Mouse (Mus musculus): ENCODE measurements around the gene Gm45213.
"Not testable (repeated sequence)": the region's sequence is repeated elsewhere in the genome, so short reads cannot be mapped to it uniquely, and the experiment has no call there.

Gene Gm45213

GRCm38 (mm10) chr7:66048446-66049230 is 5.2 kb downstream of the Gm45213 start:
- no peak for DNase-seq (ENCODE audit: low spot score)

GRCm38 (mm10) chr7:66053946-66054483 is 10.6 kb downstream of the Gm45213 start:
- DNase-seq (ENCODE audit: low spot score) = no peak

- DNase-seq (ENCODE audit: low spot score) = not testable (repeated sequence)
Observed at GRCm38 (mm10) chr7:66055356-66055755, 12.0 kb downstream of the Gm45213 start.

GRCm38 (mm10) chr7:66058703-66059102 is 15.3 kb downstream of the Gm45213 start, which contains the start of gene Snrpa1:
TSS of gene Snrpa1 (plus strand) at chr7:66059003.
- no peak for DNase-seq (ENCODE audit: low spot score)

GRCm38 (mm10) chr7:66060066-66060956 is 16.9 kb downstream of the Gm45213 start:
- DNase-seq (ENCODE audit: low spot score) = peak; percentile 86

GRCm38 (mm10) chr7:66061057-66061456 is 17.7 kb downstream of the Gm45213 start:
- no peak for DNase-seq (ENCODE audit: low spot score)

- peak; percentile 58 for DNase-seq (ENCODE audit: low spot score)
Observed at GRCm38 (mm10) chr7:66076411-66076810, 33.0 kb downstream of the Gm45213 start.

GRCm38 (mm10) chr7:66079364-66080230 is 36.2 kb downstream of the Gm45213 start, which contains the start of gene Selenos:
TSS of gene Selenos (plus strand) at chr7:66079649.
- DNase-seq (ENCODE audit: low spot score) = peak; percentile 96

- DNase-seq (ENCODE audit: low spot score) = no peak
Observed at GRCm38 (mm10) chr7:66080231-66080613, 36.8 kb downstream of the Gm45213 start.

GRCm38 (mm10) chr7:66083757-66084156 is 40.4 kb downstream of the Gm45213 start:
- DNase-seq (ENCODE audit: low spot score) = no peak

- DNase-seq (ENCODE audit: low spot score) = no peak
Observed at GRCm38 (mm10) chr7:66084546-66084945, 41.1 kb downstream of the Gm45213 start.

GRCm38 (mm10) chr7:66087652-66088051 is 44.2 kb downstream of the Gm45213 start:
- peak; percentile 53 for DNase-seq (ENCODE audit: low spot score)

- no peak for DNase-seq (ENCODE audit: low spot score)
Observed at GRCm38 (mm10) chr7:66088077-66088476, 44.7 kb downstream of the Gm45213 start.

GRCm38 (mm10) chr7:66090676-66091190 is 47.3 kb downstream of the Gm45213 start:
- DNase-seq (ENCODE audit: low spot score) = no peak

- DNase-seq (ENCODE audit: low spot score) = no peak
Observed at GRCm38 (mm10) chr7:66091553-66091952, 48.2 kb downstream of the Gm45213 start.

GRCm38 (mm10) chr7:66092656-66093055 is 49.3 kb downstream of the Gm45213 start:
- DNase-seq (ENCODE audit: low spot score) = no peak

- DNase-seq (ENCODE audit: low spot score) = peak; percentile 29
Observed at GRCm38 (mm10) chr7:66094141-66094540, 50.7 kb downstream of the Gm45213 start.

GRCm38 (mm10) chr7:66098803-66099202 is 55.4 kb downstream of the Gm45213 start:
- no peak for DNase-seq (ENCODE audit: low spot score)

GRCm38 (mm10) chr7:66101866-66102265 is 58.5 kb downstream of the Gm45213 start:
- DNase-seq (ENCODE audit: low spot score) = no peak

GRCm38 (mm10) chr7:66104531-66104930 is 61.1 kb downstream of the Gm45213 start:
- DNase-seq (ENCODE audit: low spot score) = no peak

- DNase-seq (ENCODE audit: low spot score) = no peak
Observed at GRCm38 (mm10) chr7:66105771-66106170, 62.4 kb downstream of the Gm45213 start.
